Mouse (Mus musculus) bone marrow, adult 2 months (tissue): Measurements from ENCODE around the gene Ints6. TPM values are rescaled to one million over a fixed set of nuclear protein-coding genes. Genes with fewer than 3 reads are reported as not detected.

Experiments used
- H3K27ac ChIP-seq: fragments of 200-500 bp; 2 replicates; pipeline ENCODE4 v1.5.1; 2012; ENCODE audit warnings: low read depth, mild to moderate bottlenecking, control low read depth, inconsistent platforms, low read length; ENCODE audit not compliant: control insufficient read depth, poor library complexity, insufficient read depth
- H3K4me1 ChIP-seq: fragments of 200-500 bp; 2 replicates; pipeline ENCODE4 v1.6.1; 2011; ENCODE audit warnings: low read length; ENCODE audit not compliant: control insufficient read depth, insufficient read depth
- H3K4me3 ChIP-seq: fragments of 200-500 bp; replicated peaks from 2 replicates; pipeline ENCODE3; 2011; ENCODE audit warnings: mild to moderate bottlenecking, low read depth, low read length, control low read depth; ENCODE audit not compliant: control insufficient read depth
- CTCF ChIP-seq: fragments of 200-500 bp; IDR thresholded peaks from 2 replicates; pipeline ENCODE4 v1.5.1; 2011; ENCODE audit warnings: low read length, control low read depth; ENCODE audit not compliant: control insufficient read depth, insufficient read depth
- POLR2A ChIP-seq: fragments of 200-500 bp; IDR thresholded peaks from 2 replicates; pipeline ENCODE4 v1.6.1; 2011; ENCODE audit warnings: low read depth, mild to moderate bottlenecking, control low read depth, low read length, borderline replicate concordance; ENCODE audit not compliant: control insufficient read depth
- WGBS: fragments of 180-500 bp; shearing (Covaris S2); methylation state at CpG from one replicate; pipeline ENCODE4 v1.1.7; 2018; 5-methylcytosine and 5-hydroxymethylcytosine counted together
- polyA plus RNA-seq: library from polyadenylated mRNA; stranded (reverse); fragments of >200 nt; gene quantifications from 2 replicates; pipeline ENCODE4 v1.2.4, GENCODE M21; 2011; ENCODE audit warnings: low replicate concordance; ENCODE audit not compliant: missing spikeins, insufficient read depth, insufficient read length

Gene Ints6
- polyA plus RNA-seq, 1 experiment: 9.9 TPM

DNA sequence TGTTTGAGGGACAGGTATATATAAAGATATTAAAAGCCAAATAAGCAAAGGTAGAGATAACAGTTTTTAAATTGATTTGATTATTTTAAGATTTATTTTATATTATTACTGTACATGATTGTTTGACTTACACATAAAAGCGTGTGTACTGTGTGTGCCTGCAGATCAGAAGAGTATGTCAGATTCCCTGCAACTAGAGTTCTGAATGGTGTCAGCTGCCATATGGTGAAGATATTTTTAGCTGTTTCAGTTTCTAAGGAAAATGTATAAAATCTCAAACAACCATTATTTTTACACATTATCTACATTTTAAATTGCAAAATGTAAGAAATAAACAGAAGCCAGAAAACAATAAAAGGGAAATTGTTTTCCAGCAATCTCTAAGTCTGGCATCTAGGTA lies 39.3 kb downstream of the Ints6 start:
- Histone ChIP-seq H3K4me3 (no peak overlapping the region), H3K27ac (no peak overlapping the region), H3K4me1 (no peaks in the 10 kb centered on the region; the same call in 1 of the 2 replicates)
- 87% methylated on average over 1 of the region's 1 CpGs for WGBS
- no peak for TF ChIP-seq POLR2A
- TF ChIP-seq CTCF: no peak

DNA sequence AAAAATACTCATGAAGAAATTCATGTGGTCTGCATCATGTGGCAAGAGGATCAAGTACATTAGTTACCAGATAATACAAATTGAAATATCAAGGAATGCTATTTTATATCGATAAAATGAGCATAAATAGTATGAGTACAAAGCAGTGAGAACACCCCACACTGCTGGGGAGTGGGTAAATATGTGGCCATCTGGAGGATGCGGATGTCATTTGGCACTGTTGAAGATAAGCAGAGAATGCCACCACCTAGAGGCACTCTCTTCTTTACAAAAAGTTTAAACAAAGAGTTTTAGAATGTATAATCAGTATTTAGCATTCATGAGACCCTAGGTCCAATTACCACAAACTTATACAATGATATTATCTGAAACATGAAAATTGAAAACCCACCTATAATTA lies 42.8 kb downstream of the Ints6 start:
- Histone ChIP-seq H3K4me3 (no peak overlapping the region), H3K4me1 (no peaks in the 10 kb centered on the region), H3K27ac (no peak overlapping the region)
- TF ChIP-seq CTCF (no peak), POLR2A (no peak)
- WGBS: 91% methylated on average over 2 of the region's 2 CpGs

DNA sequence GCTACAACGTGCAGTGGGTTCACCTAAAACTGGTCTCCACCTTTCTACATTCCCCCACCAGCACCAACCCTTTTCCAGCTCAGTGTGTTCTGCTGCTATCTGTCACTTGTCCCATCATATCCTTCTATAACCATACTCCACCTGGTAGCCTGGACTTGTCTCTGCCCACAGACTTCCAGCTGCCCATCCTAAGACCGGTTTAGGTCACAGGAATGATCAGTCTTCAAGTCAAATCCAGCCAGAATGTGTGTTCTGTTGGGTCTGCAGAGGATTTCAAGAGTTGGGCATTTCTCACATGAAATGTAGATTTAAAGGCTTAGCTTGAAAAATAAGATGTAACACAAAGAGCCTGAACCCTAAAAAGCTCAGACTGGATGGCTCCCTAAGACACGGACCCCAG lies 87.3 kb downstream of the Ints6 start:
- TF ChIP-seq CTCF (no peak), POLR2A (no peak)
- WGBS: 75% methylated on average over 3 of the region's 3 CpGs
- H3K27ac ChIP-seq: no peak overlapping the region
- H3K4me3 ChIP-seq: no peak overlapping the region
- H3K4me1 ChIP-seq: no peaks in the 10 kb centered on the region

DNA sequence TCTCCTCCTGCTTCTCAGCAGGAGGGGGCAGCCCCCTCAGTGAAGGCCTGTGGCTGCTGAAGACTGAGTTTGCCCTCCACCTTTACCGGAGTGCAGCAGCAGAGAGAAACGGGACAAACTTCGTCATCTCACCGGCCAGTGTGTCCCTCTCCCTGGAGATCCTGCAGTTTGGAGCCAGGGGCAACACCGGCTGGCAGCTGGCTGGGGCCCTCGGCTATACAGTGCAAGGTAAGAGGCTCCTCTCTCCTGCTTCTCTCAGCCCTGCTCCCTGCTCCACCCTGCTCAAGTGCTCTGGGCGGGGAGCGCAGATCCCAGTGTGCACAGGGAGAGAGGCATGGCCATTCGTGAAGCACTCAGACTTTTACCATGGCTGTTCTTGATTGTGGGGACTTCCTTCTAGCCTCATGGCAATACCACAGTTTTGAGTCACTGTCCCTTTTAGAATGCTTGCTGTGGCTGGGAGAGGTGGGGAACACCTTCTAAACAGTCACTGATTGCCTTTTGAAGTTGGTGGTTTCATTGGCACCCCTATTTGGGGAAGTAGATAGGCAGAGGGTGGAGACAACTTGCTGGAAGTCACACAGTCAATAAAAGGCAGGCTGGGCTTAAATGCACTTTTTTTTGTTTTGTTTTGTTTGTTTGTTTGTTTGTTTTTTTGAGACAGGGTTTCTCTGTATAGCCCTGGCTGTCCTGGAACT lies 95.8 kb downstream of the Ints6 start:
- TF ChIP-seq CTCF (no peak), POLR2A (no peak)
- no peak overlapping the region for H3K4me3 ChIP-seq
- H3K4me1 ChIP-seq: no peaks in the 10 kb centered on the region
- no peak overlapping the region for H3K27ac ChIP-seq
- 58% methylated on average over 9 of the region's 9 CpGs for WGBS

DNA sequence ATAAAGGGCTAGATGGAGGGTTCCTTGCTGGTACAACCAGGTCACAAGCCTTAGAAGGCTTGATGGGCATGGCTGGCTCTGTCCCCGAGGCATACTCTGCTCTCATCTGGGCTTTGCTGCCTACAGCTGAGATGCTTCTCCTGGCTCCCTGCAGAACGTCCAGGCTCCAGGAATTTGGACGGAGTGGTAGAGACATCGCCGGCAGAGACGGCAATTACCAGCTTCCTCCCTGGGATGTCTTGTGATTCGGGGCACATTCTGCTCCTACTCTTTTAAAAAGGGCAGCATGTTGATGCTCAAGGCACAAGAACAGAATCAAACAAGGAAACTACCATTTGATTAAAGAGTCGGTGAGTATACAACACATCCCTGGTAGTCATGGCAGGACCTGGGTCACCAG lies 97.6 kb downstream of the Ints6 start, which contains the start of gene Serpine3:
TSS of gene Serpine3 (plus strand) at position 301 of the 400 bp plus-strand sequence.
- Histone ChIP-seq H3K27ac (no peak within 1 kb of the TSS), H3K4me3 (no peak within 1 kb of the TSS), H3K4me1 (no peaks in the 10 kb centered on the region)
- WGBS: 84% methylated on average over 8 of the region's 8 CpGs
- TF ChIP-seq POLR2A (no peak), CTCF (no peak)

DNA sequence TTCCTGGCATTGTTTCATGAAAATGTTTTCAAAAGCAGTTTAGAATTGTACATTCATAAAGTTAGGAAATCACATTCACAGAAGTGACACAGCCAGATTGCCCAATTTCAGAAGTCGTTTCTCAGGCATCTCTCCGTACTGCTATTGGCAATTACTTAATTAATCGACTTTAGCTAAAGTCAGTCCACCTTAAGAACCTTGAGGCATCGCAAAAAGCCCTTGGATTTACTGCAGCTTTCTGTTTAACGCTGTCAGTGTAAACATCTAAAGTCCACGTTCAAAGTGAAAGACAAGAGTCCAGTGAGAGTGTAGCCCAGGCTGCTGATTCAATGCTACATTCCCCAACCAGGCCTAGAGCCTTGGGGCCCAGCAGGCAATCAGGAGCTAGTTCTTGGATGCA lies 98.6 kb downstream of the Ints6 start:
- Histone ChIP-seq H3K4me3 (no peak overlapping the region), H3K27ac (no peak overlapping the region), H3K4me1 (no peaks in the 10 kb centered on the region)
- WGBS: 69% methylated on average over 6 of the region's 6 CpGs
- TF ChIP-seq CTCF (no peak), POLR2A (no peak)

DNA sequence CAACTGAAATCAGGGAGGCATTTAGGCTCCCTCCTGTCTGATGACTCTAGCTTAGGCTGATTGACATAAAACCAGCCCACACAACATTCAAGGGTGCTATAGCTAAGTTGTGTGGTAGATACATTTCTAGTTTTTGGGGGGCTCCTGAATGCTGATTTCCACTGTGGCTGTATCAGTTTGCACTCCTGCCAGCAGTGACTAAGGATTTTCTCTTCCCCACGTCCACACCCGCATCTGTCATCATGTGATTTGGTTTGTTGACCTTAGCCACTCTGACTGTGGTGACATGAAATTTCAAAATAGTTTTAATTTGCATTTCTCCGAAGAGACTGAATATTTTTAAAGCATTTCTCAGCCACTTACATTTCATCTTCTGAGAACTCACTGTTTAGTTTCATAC lies 103.5 kb downstream of the Ints6 start:
- WGBS: 36% methylated on average over 3 of the region's 3 CpGs
- H3K4me1 ChIP-seq: no peaks in the 10 kb centered on the region

DNA sequence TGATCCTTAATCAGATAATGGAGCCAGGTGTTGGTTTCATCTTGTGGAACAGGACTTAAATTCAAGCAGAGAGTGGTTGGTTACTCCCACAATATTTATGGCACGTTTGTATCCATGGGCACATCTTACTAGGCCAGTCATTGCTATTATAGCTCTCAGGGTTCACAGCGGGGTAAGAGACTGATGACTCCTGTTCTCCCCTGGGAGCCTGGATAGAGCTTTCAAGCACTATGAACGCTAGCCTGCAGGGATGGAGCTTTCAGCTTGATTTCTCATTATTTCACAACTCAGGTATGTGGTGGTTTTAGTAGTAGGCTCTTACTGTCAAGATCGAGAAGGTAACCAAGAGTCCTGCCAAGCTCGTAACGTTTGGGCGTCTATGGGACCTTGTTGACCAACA lies 105.0 kb downstream of the Ints6 start:
- 73% methylated on average over 7 of the region's 7 CpGs for WGBS
- TF ChIP-seq POLR2A (no peak), CTCF (no peak)
- Histone ChIP-seq H3K4me3 (no peak overlapping the region), H3K4me1 (no peaks in the 10 kb centered on the region), H3K27ac (no peak overlapping the region)

More for the DNA sequence above, 103.5 kb downstream of the Ints6 start:
- H3K4me3 ChIP-seq: no peak overlapping the region
- no peak overlapping the region for H3K27ac ChIP-seq
- TF ChIP-seq POLR2A (no peak), CTCF (no peak)

DNA sequence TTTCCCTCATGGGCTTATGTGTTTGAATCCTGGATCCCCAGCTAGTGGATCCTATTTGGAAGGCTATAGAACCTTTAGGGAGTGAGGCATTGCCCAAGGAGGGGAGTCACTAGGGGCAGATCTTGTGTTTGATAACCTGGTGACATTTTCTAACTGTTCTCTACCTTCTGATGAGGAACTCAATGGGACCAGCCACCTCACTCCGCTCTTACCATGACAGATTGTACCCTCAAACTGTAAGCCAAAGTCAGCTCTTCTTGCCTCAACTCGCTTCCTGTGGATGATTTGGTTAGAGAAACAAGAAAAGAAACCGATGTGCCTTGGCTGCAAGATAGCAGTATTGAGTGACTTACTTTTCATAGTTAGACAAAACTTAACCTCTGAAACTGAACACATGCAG lies 109.2 kb downstream of the Ints6 start:
- Histone ChIP-seq H3K4me1 (no peaks in the 10 kb centered on the region), H3K4me3 (no peak overlapping the region), H3K27ac (no peak overlapping the region)
- TF ChIP-seq CTCF: no peak
- TF ChIP-seq POLR2A: no peak
- WGBS: 79% methylated on average over 3 of the region's 3 CpGs
